Mouse (Mus musculus): Measurements from ENCODE around the gene Socs7. TPM values are rescaled to one million over a fixed set of nuclear protein-coding genes. Genes with fewer than 3 reads are reported as not detected.
"Not testable (repeated sequence)": the region's sequence is repeated elsewhere in the genome, so short reads cannot be mapped to it uniquely, and the experiment has no call there.

Gene Socs7
- total RNA-seq, 1 experiment: 14.5 TPM

DNA sequence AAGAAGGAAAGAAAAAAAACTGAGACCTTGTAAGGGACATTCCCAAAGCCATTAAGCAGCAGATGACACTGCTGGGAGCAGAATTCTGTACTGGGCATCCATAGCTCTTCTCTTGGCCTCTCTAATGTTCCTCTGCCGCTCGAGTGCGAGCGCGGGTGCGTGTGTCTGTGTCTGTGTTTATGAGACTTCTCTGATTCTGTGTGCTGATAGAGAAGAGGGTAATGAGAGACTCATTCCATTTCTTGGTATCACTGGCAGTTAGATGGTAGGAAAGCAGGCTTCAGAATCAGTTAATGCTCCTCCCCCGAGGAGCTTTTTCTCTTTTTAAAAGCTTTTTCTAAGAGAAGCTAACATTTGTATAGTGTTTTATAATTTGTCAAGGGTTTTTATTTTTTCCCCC is 7.1 kb upstream of the Socs7 start:
- in situ Hi-C loops (cut with MboI; ENCODE audit: low sequenced_read_pairs in 2 of 2, unreplicated experiment in 2 of 2): no loop called here
- Histone ChIP-seq H3K9ac (ENCODE audit: insufficient read depth, low read depth, low read length, poor library complexity, severe bottlenecking) (no peak overlapping the region), H3K4me1 (ENCODE audit: control insufficient read depth in 2 of 2, insufficient read depth in 2 of 2, low read length in 2 of 2, poor library complexity in 1 of 2) (peaks cover 2% of the 10 kb centered on the region in 2 experiments; a peak in 2 of 4 replicates), H3K27ac (ENCODE audit: insufficient read depth, low read depth, low read length, poor library complexity, severe bottlenecking) (no peak overlapping the region), H3K9me3 (ENCODE audit: control insufficient read depth, insufficient read depth, low read depth, low read length) (no peaks in the 10 kb centered on the region), H3K4me3 (ENCODE audit: insufficient read depth in 1 of 2, low read depth in 1 of 2, low read length in 2 of 2, poor library complexity in 1 of 2, severe bottlenecking in 1 of 2) (no peak overlapping the region), H3K36me3 (ENCODE audit: control insufficient read depth, insufficient read depth, low read length, poor library complexity, severe bottlenecking) (no peaks in the 10 kb centered on the region)
- TF ChIP-seq ZNF384 (IDR thresholded peaks at IDR 0.05; ENCODE audit: low read depth, low read length) (no peak), MAFK (IDR thresholded peaks at IDR 0.05; ENCODE audit: insufficient read depth, low read depth, low read length) (no peak), ZC3H11A (IDR thresholded peaks at IDR 0.05; ENCODE audit: borderline replicate concordance, low read depth, low read length) (no peak), CHD2 (IDR thresholded peaks at IDR 0.05; ENCODE audit: low read depth, low read length) (no peak), HCFC1 (IDR thresholded peaks at IDR 0.05; ENCODE audit: borderline replicate concordance, insufficient read depth, low read length) (no peak)
- DNase-seq (ENCODE audit: low read depth, low spot score): no peak

DNA sequence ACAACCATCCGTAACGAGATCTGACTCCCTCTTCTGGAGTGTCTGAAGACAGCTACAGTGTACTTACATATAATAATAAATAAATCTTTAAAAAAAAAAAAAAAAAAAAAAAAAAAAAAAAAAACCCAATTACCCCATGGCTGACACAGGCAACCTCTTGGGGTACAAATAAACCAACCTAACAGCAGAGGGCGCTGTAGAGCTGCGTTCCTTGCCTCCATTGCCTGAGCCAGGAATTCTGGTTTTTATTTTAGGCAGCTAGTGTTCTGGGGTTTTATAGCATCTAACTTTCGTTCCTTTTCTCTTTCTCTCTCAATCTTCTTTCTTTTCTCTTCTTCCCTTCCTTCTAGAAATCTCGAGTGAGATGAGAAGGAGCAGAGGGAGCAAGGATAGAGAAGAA is 4.7 kb upstream of the Socs7 start:
- H3K27ac ChIP-seq (ENCODE audit: insufficient read depth, low read depth, low read length, poor library complexity, severe bottlenecking); H3K9me3 ChIP-seq (ENCODE audit: control insufficient read depth, insufficient read depth, low read depth, low read length); H3K36me3 ChIP-seq (ENCODE audit: control insufficient read depth, insufficient read depth, low read length, poor library complexity, severe bottlenecking); H3K4me1 ChIP-seq (ENCODE audit: control insufficient read depth in 2 of 2, insufficient read depth in 2 of 2, low read length in 2 of 2, poor library complexity in 1 of 2); H3K9ac ChIP-seq (ENCODE audit: insufficient read depth, low read depth, low read length, poor library complexity, severe bottlenecking); H3K4me3 ChIP-seq (ENCODE audit: insufficient read depth in 1 of 2, low read depth in 1 of 2, low read length in 2 of 2, poor library complexity in 1 of 2, severe bottlenecking in 1 of 2); in situ Hi-C loops (cut with MboI; ENCODE audit: low sequenced_read_pairs in 2 of 2, unreplicated experiment in 2 of 2): not testable (repeated sequence)
- DNase-seq (ENCODE audit: low read depth, low spot score): peak; percentile 70
- TF ChIP-seq ZNF384 (IDR thresholded peaks at IDR 0.05; ENCODE audit: low read depth, low read length): peak; percentile 98

DNA sequence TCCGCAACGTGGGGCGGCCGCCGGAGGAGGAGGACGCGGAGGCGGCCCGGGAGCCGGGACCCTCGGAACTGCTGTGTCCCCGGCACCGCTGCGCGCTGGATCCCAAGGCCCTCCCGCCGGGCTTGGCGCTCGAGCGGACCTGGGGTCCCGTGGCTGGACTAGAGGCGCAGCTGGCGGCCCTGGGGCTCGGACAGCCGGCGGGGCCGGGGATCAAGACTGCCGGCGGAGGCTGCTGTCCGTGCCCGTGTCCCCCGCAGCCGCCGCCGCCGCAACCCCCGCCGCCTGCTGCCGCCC is 245 bp downstream of the Socs7 start:
- TF ChIP-seq MAFK (IDR thresholded peaks at IDR 0.05; ENCODE audit: insufficient read depth, low read depth, low read length) (no peak), HCFC1 (IDR thresholded peaks at IDR 0.05; ENCODE audit: borderline replicate concordance, insufficient read depth, low read length) (no peak), ZNF384 (IDR thresholded peaks at IDR 0.05; ENCODE audit: low read depth, low read length) (no peak), CHD2 (IDR thresholded peaks at IDR 0.05; ENCODE audit: low read depth, low read length) (no peak), ZC3H11A (IDR thresholded peaks at IDR 0.05; ENCODE audit: borderline replicate concordance, low read depth, low read length) (no peak)
- DNase-seq (ENCODE audit: low read depth, low spot score): no peak

DNA sequence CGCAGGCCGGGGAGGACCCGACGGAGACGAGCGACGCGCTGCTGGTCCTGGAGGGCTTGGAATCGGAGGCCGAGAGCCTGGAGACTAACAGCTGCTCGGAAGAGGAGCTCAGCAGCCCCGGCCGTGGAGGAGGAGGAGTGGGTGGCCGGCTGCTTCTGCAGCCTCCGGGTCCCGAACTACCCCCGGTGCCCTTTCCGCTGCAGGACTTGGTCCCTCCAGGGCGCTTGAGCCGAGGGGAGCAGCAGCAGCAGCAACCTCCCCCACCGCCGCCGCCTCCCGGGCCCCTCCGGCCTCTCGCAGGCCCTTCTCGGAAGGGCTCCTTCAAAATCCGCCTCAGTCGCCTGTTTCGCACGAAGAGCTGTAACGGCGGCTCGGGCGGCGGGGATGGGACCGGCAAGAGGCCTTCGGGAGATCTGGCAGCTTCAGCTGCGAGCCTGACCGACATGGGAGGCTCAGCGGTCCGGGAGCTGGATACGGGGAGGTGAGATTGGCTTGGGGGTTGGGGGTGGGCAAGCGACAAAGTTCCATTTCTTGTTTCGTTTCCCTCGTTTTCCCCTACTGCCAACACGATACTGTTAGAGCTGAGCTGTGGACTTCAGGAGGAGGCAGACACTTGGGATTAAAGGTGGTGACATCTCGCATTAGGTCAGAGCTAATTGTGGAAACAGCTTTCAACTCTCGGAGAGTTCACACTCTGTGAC is 742 bp downstream of the Socs7 start:
- peak overlapping the region; percentile 91 to 96 for H3K4me3 ChIP-seq (ENCODE audit: insufficient read depth in 1 of 2, low read depth in 1 of 2, low read length in 2 of 2, poor library complexity in 1 of 2, severe bottlenecking in 1 of 2)
- TF ChIP-seq MAFK (IDR thresholded peaks at IDR 0.05; ENCODE audit: insufficient read depth, low read depth, low read length): no peak
- H3K27ac ChIP-seq (ENCODE audit: insufficient read depth, low read depth, low read length, poor library complexity, severe bottlenecking): no peak overlapping the region
- H3K9ac ChIP-seq (ENCODE audit: insufficient read depth, low read depth, low read length, poor library complexity, severe bottlenecking): peak overlapping the region; percentile 90
- in situ Hi-C loops (cut with MboI; ENCODE audit: low sequenced_read_pairs in 2 of 2, unreplicated experiment in 2 of 2): no loop called here
- no peak for DNase-seq (ENCODE audit: low read depth, low spot score)
- H3K4me1 ChIP-seq (ENCODE audit: control insufficient read depth in 2 of 2, insufficient read depth in 2 of 2, low read length in 2 of 2, poor library complexity in 1 of 2): peaks cover 6 to 9% of the 10 kb centered on the region in 2 experiments
- no peaks in the 10 kb centered on the region for H3K9me3 ChIP-seq (ENCODE audit: control insufficient read depth, insufficient read depth, low read depth, low read length)
- H3K36me3 ChIP-seq (ENCODE audit: control insufficient read depth, insufficient read depth, low read length, poor library complexity, severe bottlenecking): peaks cover under 1% of the 10 kb centered on the region; the same call in 1 of the 2 replicates

More for the DNA sequence above, 245 bp downstream of the Socs7 start:
- Histone ChIP-seq H3K4me3 (ENCODE audit: insufficient read depth in 1 of 2, low read depth in 1 of 2, low read length in 2 of 2, poor library complexity in 1 of 2, severe bottlenecking in 1 of 2) (peak overlapping the region; percentile 91 to 96), H3K36me3 (ENCODE audit: control insufficient read depth, insufficient read depth, low read length, poor library complexity, severe bottlenecking) (no peaks in the 10 kb centered on the region), H3K4me1 (ENCODE audit: control insufficient read depth in 2 of 2, insufficient read depth in 2 of 2, low read length in 2 of 2, poor library complexity in 1 of 2) (peaks cover 6 to 9% of the 10 kb centered on the region in 2 experiments), H3K27ac (ENCODE audit: insufficient read depth, low read depth, low read length, poor library complexity, severe bottlenecking) (no peak overlapping the region), H3K9ac (ENCODE audit: insufficient read depth, low read depth, low read length, poor library complexity, severe bottlenecking) (peak overlapping the region; percentile 90), H3K9me3 (ENCODE audit: control insufficient read depth, insufficient read depth, low read depth, low read length) (no peaks in the 10 kb centered on the region)
- in situ Hi-C loops (cut with MboI; ENCODE audit: low sequenced_read_pairs in 2 of 2, unreplicated experiment in 2 of 2): no loop called here

DNA sequence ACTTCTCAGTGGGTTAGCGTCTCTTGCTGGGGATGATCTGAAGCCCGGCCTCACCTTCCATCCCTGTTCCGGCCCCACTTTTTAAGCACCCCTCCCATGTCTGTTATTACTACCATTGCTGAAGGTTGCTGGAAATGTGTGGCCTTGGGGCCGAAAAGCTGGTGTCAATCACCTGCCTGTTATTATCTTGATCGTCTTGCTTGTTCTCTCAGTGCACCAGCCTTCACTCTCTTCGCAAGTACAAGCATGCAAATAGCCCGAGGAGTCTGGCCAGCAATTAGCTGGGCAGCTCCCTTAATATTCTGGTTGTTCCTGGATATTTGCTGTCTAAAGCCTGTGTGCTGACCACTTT is 1.3 kb downstream of the Socs7 start:
- H3K4me1 ChIP-seq (ENCODE audit: control insufficient read depth in 2 of 2, insufficient read depth in 2 of 2, low read length in 2 of 2, poor library complexity in 1 of 2): peaks cover 6 to 9% of the 10 kb centered on the region in 2 experiments
- in situ Hi-C loops (cut with MboI; ENCODE audit: low sequenced_read_pairs in 2 of 2, unreplicated experiment in 2 of 2): no loop called here
- peaks cover 2% of the 10 kb centered on the region; the same call in 1 of the 2 replicates for H3K36me3 ChIP-seq (ENCODE audit: control insufficient read depth, insufficient read depth, low read length, poor library complexity, severe bottlenecking)
- no peaks in the 10 kb centered on the region for H3K9me3 ChIP-seq (ENCODE audit: control insufficient read depth, insufficient read depth, low read depth, low read length)
- TF ChIP-seq ZNF384 (IDR thresholded peaks at IDR 0.05; ENCODE audit: low read depth, low read length): no peak
- no peak for TF ChIP-seq ZC3H11A (IDR thresholded peaks at IDR 0.05; ENCODE audit: borderline replicate concordance, low read depth, low read length)
- no peak for TF ChIP-seq MAFK (IDR thresholded peaks at IDR 0.05; ENCODE audit: insufficient read depth, low read depth, low read length)
- no peak for TF ChIP-seq CHD2 (IDR thresholded peaks at IDR 0.05; ENCODE audit: low read depth, low read length)
- TF ChIP-seq HCFC1 (IDR thresholded peaks at IDR 0.05; ENCODE audit: borderline replicate concordance, insufficient read depth, low read length): no peak
- no peak overlapping the region for H3K27ac ChIP-seq (ENCODE audit: insufficient read depth, low read depth, low read length, poor library complexity, severe bottlenecking)
- H3K9ac ChIP-seq (ENCODE audit: insufficient read depth, low read depth, low read length, poor library complexity, severe bottlenecking): peak overlapping the region; percentile 90
- DNase-seq (ENCODE audit: low read depth, low spot score): no peak
- H3K4me3 ChIP-seq (ENCODE audit: insufficient read depth in 1 of 2, low read depth in 1 of 2, low read length in 2 of 2, poor library complexity in 1 of 2, severe bottlenecking in 1 of 2): peak overlapping the region; percentile 91 to 96
